Mouse (Mus musculus): Measurements from ENCODE around the gene Thoc6. TPM values are rescaled to one million over a fixed set of nuclear protein-coding genes. Genes with fewer than 3 reads are reported as not detected.
A peak's percentile ranks its signal among the peaks of the same experiment; 100 is the strongest.

The Thoc6 gene
- total RNA-seq, 2 experiments from 2014 or later = 24.8 to 28.8 TPM

GRCm38 (mm10) chr17:23630195-23631020, 43.3 kb downstream of the Thoc6 start:
- peak; percentile 90 for DNase-seq

GRCm38 (mm10) chr17:23627813-23628212, 45.9 kb downstream of the Thoc6 start:
- DNase-seq = no peak

- no peak for DNase-seq
Observed at GRCm38 (mm10) chr17:23620351-23620750, 53.3 kb downstream of the Thoc6 start.

Other genes starting within 250 kb of the Thoc6 start
- not detected for gene Vmn2r117, start 194.2 kb downstream of the Thoc6 start, total RNA-seq (2021)
- gene Zfp213, start 109.6 kb downstream of the Thoc6 start, total RNA-seq (2021) = 1 to 10 TPM; 5.8 to 6.3 TPM
- gene Zfp13, start 74.4 kb downstream of the Thoc6 start, total RNA-seq (2021) = 10 to 100 TPM in 1 of 2 experiments, 1 to 10 TPM in 1; 9.3 to 10.3 TPM
- not detected for gene Zscan10, start 73.0 kb downstream of the Thoc6 start, total RNA-seq (2021)
- gene Mmp25, start 28.6 kb downstream of the Thoc6 start, total RNA-seq (2021) = under 1 TPM; 0.48 to 0.50 TPM
- gene Bicdl2, start 13.4 kb downstream of the Thoc6 start, total RNA-seq (2021) = under 1 TPM in 1 of 2 experiments, not detected in 1; 0.14 TPM
- 100 to 1,000 TPM; 214 to 238 TPM for gene Hcfc1r1, start 286 bp downstream of the Thoc6 start, total RNA-seq (2021)
- gene Tnfrsf12a, start 3.6 kb upstream of the Thoc6 start, total RNA-seq (2021) = 100 to 1,000 TPM; 212 to 246 TPM
- gene Cldn6, start 5.4 kb upstream of the Thoc6 start, total RNA-seq (2021) = not detected
- not detected for gene Cldn9, start 10.1 kb upstream of the Thoc6 start, total RNA-seq (2021)
- gene 1520401A03Rik, start 48.9 kb upstream of the Thoc6 start, total RNA-seq (2021) = not detected
- gene Pkmyt1, start 52.5 kb upstream of the Thoc6 start, total RNA-seq (2021) = 10 to 100 TPM; 16.6 to 16.7 TPM
- gene Paqr4, start 67.0 kb upstream of the Thoc6 start, total RNA-seq (2021) = 10 to 100 TPM; 19.1 to 19.3 TPM
- gene Kremen2, start 72.0 kb upstream of the Thoc6 start, total RNA-seq (2021) = not detected
- gene Flywch1, start 97.7 kb upstream of the Thoc6 start, total RNA-seq (2021) = 10 to 100 TPM; 32.8 to 33.4 TPM
- gene Flywch2, start 112.2 kb upstream of the Thoc6 start, total RNA-seq (2021) = 1 to 10 TPM; 1.2 to 2.2 TPM
- 100 to 1,000 TPM; 275 to 287 TPM for gene Srrm2, start 116.7 kb upstream of the Thoc6 start, total RNA-seq (2021)
- gene Elob, start 155.3 kb upstream of the Thoc6 start, total RNA-seq (2021) = 100 to 1,000 TPM; 413 to 427 TPM
- not detected for gene Prss33, start 162.2 kb upstream of the Thoc6 start, total RNA-seq (2021)
- gene Prss32, start 170.0 kb upstream of the Thoc6 start, total RNA-seq (2021) = not detected
- gene Prss41, start 170.3 kb upstream of the Thoc6 start, total RNA-seq (2021) = not detected
- not detected for gene Prss21, start 194.2 kb upstream of the Thoc6 start, total RNA-seq (2021)
- not detected for gene Dcpp1, start 207.0 kb upstream of the Thoc6 start, total RNA-seq (2021)
- gene Dcpp2, start 207.0 kb upstream of the Thoc6 start, total RNA-seq (2021) = not detected
- not detected for gene Dcpp3, start 243.6 kb upstream of the Thoc6 start, total RNA-seq (2021)

Measured in heart, postnatal 4 days (tissue).